Mouse (Mus musculus) monocyte, adult 5-6 weeks (primary cell): Measurements from ENCODE around the gene Slc25a42. TPM values are rescaled to one million over a fixed set of nuclear protein-coding genes. Genes with fewer than 3 reads are reported as not detected.

ENCODE experiments used
- ATAC-seq: fragments of 153-309, 156-312 bp; replicated peaks from 2 replicates; pipeline ENCODE4 v1.8.0; 2017; ENCODE audit warnings: mild to moderate bottlenecking; ENCODE audit not compliant: low TSS enrichment, insufficient number of reproducible peaks, severe bottlenecking, poor library complexity, low FRiP score
- total RNA-seq: library from RNA; stranded (forward); fragments of 200-1000, 200-491, 200-594 nt; gene quantifications from 3 replicates; pipeline ENCODE4 v1.2.3, GENCODE M21; 2017

Gene Slc25a42
- total RNA-seq, 1 experiment from 2014 or later, result not detected

DNA sequence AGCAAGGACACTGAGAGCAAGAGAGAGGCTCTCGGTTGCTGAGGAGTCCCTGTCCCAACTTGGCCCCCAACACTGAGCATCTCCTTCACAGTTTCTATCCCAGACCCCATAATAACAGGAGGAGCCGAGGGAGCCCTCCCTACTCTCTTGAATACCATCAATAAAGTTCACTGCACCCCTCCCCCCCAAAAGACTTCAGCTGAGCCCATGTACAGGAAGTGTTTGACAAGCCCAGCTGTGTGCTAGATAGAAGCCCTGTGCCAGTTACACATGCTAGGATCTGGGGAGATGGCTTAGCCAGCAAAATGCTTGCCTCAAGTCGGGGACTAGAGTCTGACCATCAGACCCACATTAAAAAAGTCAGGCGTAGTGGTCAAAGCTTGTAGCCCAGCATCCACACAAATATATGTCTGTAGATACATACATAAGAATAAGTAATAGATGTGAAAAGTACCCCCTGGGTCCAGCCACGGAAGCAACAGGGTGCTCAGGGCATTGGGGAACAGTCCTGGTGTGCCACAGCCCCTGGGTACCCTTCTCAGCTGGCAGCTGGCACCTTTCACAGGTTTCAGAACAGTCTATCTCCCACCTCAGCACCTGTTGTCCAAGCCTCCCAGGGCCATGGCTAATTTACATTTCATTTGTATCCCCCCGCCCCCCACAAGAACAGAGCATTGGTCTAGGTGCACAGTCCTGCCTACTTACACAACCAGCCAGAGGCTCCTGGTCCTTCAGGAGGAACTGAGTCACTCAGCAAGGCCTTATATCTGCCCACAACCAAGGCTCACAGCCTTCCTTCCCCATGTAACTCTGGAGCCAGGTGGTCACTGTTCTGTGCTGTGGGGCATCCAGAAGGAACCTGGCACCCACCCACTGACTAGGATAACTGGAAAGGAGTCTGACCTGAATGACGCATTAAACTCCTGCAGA lies 64.2 kb downstream of the Slc25a42 start:
- ATAC-seq, result no peak

DNA sequence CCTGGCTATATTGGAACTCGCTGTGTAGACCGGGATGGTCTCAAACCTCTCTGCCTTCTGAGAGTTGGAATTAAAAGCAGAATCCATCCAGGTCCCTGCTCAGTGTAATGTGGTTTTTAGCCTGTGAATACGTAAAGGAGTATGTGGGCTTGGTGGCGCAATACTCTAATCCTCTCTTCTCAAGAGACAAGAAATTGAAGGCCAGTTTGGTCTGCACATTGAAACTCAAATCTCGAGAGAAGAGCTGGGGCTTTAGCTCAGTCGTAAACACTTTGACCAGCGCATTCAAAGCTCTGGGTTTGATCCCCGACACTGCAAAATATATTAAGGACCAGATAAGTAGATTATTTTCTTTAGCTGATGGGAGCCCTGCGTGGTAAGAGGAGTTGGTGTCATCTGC lies 72.1 kb downstream of the Slc25a42 start:
- no peak for ATAC-seq

DNA sequence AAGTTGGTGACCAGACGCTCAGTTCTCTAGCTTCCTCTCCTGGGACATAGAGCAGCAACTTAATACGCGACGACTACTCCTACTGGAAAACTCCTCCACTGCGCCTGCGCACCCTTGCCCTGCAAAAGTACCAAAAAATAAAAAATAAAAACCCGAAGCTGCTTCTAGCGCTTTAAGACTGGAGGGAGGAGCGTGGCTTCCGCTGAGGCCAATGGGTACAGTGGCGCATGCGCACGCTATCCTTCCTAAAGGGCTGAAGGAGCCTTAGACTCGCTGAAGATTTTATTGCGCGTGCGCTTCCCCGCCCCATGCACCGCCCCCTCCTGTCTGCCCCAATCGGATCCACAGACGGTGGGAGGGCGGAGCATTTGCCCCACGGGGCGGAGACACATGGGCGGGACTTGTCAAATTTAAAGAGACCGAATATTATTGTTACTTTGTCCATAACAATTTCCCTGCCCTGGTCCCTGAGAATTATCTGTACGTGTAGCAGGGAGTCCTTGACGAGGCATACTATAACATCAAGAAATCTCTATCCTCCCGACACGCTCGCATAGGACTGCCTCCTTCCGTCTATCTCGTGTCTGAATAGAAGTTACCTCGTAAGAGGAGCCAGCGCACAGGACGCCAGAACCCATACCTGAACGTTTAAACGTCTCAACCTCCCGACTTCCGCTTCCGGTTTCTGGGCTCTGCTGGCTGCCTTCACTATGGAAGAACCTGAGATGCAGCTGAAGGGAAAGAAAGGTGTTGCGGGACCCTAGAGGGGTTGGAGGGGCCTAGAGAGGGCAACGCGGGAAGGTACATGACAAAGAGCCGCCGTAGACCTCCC lies 72.9 kb downstream of the Slc25a42 start, which contains the start of the genes Rfxank, Borcs8 and Mef2b:
Rfxank (minus strand) TSS at position 129 of the 832 bp plus-strand sequence.
Borcs8 (plus strand) TSS at position 474 of the 832 bp plus-strand sequence.
Mef2b (plus strand) TSS at position 686 of the 832 bp plus-strand sequence.
- ATAC-seq, result peak; percentile 95

DNA sequence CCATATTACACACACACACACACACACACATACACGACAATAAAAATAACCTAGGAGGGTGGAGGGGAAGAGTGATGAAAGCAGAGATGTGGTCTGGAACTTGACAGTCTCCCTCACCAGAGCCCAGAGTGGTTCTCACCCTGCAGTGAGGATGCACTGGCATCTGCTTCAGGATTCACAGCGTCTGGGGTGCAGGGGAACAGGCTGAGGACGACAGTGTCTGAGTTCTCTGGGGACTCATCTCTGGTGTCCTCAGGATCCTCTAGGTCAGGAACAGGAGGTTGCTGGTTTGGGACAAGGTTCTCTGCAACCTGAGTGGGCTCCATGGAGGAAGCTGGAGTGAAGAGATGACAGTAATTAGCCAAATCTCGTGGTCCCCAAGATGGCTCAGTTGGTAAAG lies 74.2 kb downstream of the Slc25a42 start:
- ATAC-seq, result no peak

DNA sequence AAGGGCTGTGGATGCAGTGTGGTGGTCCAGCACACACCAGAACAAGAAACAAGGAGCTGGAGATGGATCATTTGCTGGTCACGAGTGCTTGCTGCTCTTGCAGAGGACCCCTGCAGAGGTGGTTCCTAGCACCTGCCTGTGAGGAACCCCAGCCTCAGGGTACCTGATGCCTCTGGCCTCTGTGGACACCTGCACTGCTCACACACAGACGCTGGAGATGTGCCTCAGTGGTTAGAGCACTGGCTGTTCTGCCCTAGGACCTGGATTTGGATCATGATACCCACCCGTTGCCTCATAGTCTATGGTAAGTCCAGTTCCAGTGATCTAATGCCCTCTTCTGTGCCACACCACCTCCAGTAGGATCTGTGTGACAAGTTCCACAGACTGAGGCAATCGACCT lies 75.5 kb downstream of the Slc25a42 start:
- ATAC-seq, result no peak

DNA sequence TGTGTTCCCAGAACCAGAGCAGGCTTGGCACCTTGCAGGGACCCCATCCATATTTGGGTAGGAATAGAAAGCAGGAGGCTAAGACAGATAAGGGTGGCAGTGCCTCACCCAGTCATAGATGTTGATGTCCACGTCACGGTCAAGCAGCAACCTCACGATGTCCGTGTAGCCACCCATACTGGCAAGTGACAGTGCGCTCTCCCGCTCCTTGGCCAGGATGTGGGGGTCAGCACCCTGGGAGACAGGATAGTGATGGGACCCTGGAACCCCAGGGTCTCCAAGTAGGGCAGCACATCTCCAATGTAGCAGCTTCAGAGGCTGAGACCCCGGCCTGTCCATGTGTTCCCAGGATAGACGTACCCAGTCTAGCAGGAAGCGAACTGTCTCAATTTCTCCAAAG lies 77.2 kb downstream of the Slc25a42 start:
- ATAC-seq, result no peak

Other genes with a start within 250 kb of the Slc25a42 start
- gene Gatad2a, start 215.9 kb downstream of the Slc25a42 start, total RNA-seq, result 65.6 to 93.7 TPM (median 68.3 TPM) in 3 replicates
- gene Mau2, start 169.6 kb downstream of the Slc25a42 start, total RNA-seq, result 58.1 to 68.4 TPM (median 66.0 TPM) in 3 replicates
- 32.1 to 49.3 TPM (median 38.7 TPM) in 3 replicates for gene Sugp1, start 169.5 kb downstream of the Slc25a42 start, total RNA-seq
- 3.2 to 3.9 TPM in 2 of 3 replicates, not detected in the other for gene Tm6sf2, start 139.4 kb downstream of the Slc25a42 start, total RNA-seq
- gene Hapln4, start 128.8 kb downstream of the Slc25a42 start, total RNA-seq, result not detected in 3 replicates
- gene Ncan, start 91.4 kb downstream of the Slc25a42 start, total RNA-seq, result not detected in 3 replicates
- gene Nr2c2ap, start 81.0 kb downstream of the Slc25a42 start, total RNA-seq, result 6.0 to 12.0 TPM (median 11.1 TPM) in 3 replicates
- gene Rfxank, start 73.2 kb downstream of the Slc25a42 start, total RNA-seq, result 12.5 to 17.9 TPM (median 17.8 TPM) in 3 replicates
- 60.6 to 63.2 TPM (median 61.3 TPM) in 3 replicates for gene Borcs8, start 72.8 kb downstream of the Slc25a42 start, total RNA-seq
- 0.78 to 1.5 TPM in 2 of 3 replicates, not detected in the other for gene Mef2b, start 72.6 kb downstream of the Slc25a42 start, total RNA-seq
- gene Tmem161a, start 39.9 kb downstream of the Slc25a42 start, total RNA-seq, result 4.2 to 14.5 TPM (median 9.0 TPM) in 3 replicates
- gene Sugp2, start 21.9 kb upstream of the Slc25a42 start, total RNA-seq, result 14.0 to 47.5 TPM (median 21.6 TPM) in 3 replicates
- gene Armc6, start 22.2 kb upstream of the Slc25a42 start, total RNA-seq, result 1.7 to 8.4 TPM (median 2.9 TPM) in 3 replicates
- gene Homer3, start 70.5 kb upstream of the Slc25a42 start, total RNA-seq, result 2.0 to 3.7 TPM (median 3.4 TPM) in 3 replicates
- gene Ddx49, start 90.2 kb upstream of the Slc25a42 start, total RNA-seq, result 74.6 to 94.0 TPM (median 75.3 TPM) in 3 replicates
- 79.7 to 131 TPM (median 108 TPM) in 3 replicates for gene Cope, start 90.2 kb upstream of the Slc25a42 start, total RNA-seq
- not detected in 3 replicates for gene Cers1, start 103.5 kb upstream of the Slc25a42 start, total RNA-seq
- gene Gdf1, start 117.5 kb upstream of the Slc25a42 start, total RNA-seq, result not detected in 3 replicates
- 21.5 to 44.5 TPM (median 27.6 TPM) in 3 replicates for gene Upf1, start 141.0 kb upstream of the Slc25a42 start, total RNA-seq
- gene Comp, start 161.3 kb upstream of the Slc25a42 start, total RNA-seq, result 0.11 to 4.1 TPM (median 0.19 TPM) in 3 replicates
- 1.8 to 7.0 TPM (median 6.5 TPM) in 3 replicates for gene Crtc1, start 227.3 kb upstream of the Slc25a42 start, total RNA-seq